Mouse (Mus musculus) testis, adult 2 months (tissue): ENCODE data around the gene Hexim2. TPM values are rescaled to one million over a fixed set of nuclear protein-coding genes. Genes with fewer than 3 reads are reported as not detected.
A peak's percentile ranks its signal among the peaks of the same experiment; 100 is the strongest.

Experiments used
- H3K27ac ChIP-seq: fragments of 200-500 bp; 2 replicates; pipeline ENCODE4 v1.5.1; 2012; ENCODE audit warnings: low read depth, low read length; ENCODE audit not compliant: control insufficient read depth, insufficient read depth
- H3K27me3 ChIP-seq: fragments of 200-500 bp; 2 replicates; pipeline ENCODE4 v1.6.1; 2012; ENCODE audit warnings: mild to moderate bottlenecking, low read length, moderate library complexity; ENCODE audit not compliant: control insufficient read depth, insufficient read depth
- H3K36me3 ChIP-seq: fragments of 200-500 bp; 2 replicates; pipeline ENCODE4 v1.6.1; 2012; ENCODE audit warnings: mild to moderate bottlenecking, low read length; ENCODE audit not compliant: control insufficient read depth, insufficient read depth
- H3K4me1 ChIP-seq: fragments of 200-500 bp; 2 replicates; pipeline ENCODE4 v1.6.1; 2012; ENCODE audit warnings: low read length; ENCODE audit not compliant: control insufficient read depth, insufficient read depth
- H3K4me3 ChIP-seq: fragments of 200-500 bp; 2 replicates; pipeline ENCODE4 v1.5.1; 2012; ENCODE audit warnings: low read depth, mild to moderate bottlenecking, low read length, moderate library complexity, mixed read lengths; ENCODE audit not compliant: control insufficient read depth
- CTCF ChIP-seq: fragments of 200-500 bp; IDR thresholded peaks from 2 replicates; pipeline ENCODE4 v1.5.1; 2012; ENCODE audit warnings: low read depth, mild to moderate bottlenecking, inconsistent platforms, low read length, moderate library complexity; ENCODE audit not compliant: control insufficient read depth, insufficient read depth, insufficient replicate concordance
- POLR2A ChIP-seq: fragments of 200-500 bp; IDR thresholded peaks from 2 replicates; pipeline ENCODE4 v1.6.1; 2012; ENCODE audit warnings: low read depth, mild to moderate bottlenecking, inconsistent platforms, low read length, moderate library complexity; ENCODE audit not compliant: control insufficient read depth
- polyA plus RNA-seq: library from polyadenylated mRNA; depleted of rRNA; stranded (reverse); fragments of >200 nt; gene quantifications from 2 replicates; pipeline ENCODE4 v1.2.3, GENCODE M21; 2012

The Hexim2 gene
- polyA plus RNA-seq, 1 experiment, result 38.8 TPM

DNA sequence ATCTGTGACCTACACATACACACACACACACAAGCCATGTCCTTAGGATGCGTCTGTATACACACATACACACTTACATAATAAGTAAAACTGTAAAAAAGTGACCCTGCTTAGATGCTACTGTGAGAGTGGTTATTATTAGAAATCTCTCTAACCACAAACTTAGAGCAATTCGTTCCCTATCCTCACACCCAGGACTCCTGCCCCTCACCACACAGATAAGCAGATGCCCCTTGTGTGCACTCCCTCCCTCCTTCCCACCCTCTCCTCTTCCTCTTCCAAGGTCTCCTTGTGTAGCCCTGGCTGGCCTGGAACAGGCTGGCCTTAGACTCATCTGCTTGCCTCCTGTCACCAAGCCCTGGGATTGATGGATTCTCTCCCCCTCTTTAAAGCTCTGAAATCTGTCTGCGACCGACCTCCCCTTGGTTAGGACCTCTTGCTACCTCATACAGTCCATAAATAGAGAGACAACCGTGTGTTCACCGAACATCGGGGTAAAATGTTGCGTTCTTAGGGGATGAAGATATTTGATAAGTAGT is 3.9 kb downstream of the Hexim2 start:
- Histone ChIP-seq H3K27ac (no peak overlapping the region), H3K36me3 (no peaks in the 10 kb centered on the region), H3K27me3 (no peaks in the 10 kb centered on the region), H3K4me3 (no peak overlapping the region), H3K4me1 (peaks cover 6% of the 10 kb centered on the region)
- no peak for TF ChIP-seq POLR2A
- no peak for TF ChIP-seq CTCF

DNA sequence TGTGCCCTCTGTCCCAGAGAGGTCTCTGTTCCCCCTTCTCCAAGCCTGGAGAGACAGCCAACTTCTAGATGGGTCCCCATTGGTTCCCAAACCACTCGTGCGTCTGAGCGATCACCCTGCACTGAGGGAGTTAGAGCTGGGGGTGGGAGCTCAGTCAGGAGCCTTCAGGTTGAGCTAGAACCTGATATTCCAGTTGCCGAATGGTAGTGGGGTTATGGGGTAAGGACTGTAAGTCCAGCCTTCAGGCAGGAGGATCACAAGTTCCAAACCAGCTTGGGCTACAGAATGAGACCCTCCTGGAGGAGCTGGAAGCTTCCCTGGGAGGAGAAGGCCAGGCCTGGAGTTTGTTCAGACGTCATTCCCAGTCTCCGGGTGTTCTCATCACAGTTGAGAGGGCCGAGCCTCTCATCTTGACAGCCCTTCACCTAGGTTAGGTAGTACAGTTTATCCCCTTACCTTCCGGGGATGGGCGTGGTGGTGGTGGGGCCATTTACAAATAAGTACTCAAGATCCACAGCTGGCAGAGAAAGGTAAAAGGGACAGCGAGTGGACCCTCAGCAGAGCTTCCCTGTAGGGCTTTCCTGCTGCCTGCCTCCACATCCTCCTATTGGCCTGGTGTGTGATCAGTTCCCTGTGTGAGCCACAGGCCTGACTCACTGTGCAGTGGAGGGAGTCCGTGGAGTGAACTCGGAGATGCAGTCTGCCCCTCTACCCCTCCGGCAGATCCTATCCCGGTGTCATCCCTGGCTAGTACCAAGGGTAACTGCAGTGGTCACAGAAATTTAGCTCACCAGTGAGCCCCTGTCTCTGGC is 7.9 kb downstream of the Hexim2 start:
- Histone ChIP-seq H3K4me3 (no peak overlapping the region), H3K4me1 (peaks cover 15% of the 10 kb centered on the region), H3K27ac (no peak overlapping the region), H3K36me3 (no peaks in the 10 kb centered on the region), H3K27me3 (no peaks in the 10 kb centered on the region)
- TF ChIP-seq CTCF (no peak), POLR2A (no peak)

DNA sequence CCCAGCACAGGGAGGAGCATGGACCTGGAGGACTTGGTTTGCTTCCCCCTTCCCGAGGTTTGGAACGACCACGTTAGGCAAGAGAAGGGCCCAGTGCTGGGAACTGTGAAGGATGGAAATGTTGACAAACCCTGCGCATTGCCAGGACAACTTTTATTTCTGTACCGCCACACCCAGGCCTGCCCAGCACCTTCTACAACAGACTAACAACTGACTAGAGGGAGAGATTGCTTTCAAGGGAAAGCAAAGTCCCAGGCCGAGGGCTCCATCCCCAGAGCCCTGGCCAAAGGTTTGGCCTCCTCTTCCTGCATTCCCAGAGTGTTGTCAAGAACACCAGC is 8.5 kb downstream of the Hexim2 start:
- Histone ChIP-seq H3K27ac (peak overlapping the region; percentile 1; the same call in 1 of the 2 replicates), H3K4me3 (no peak overlapping the region), H3K36me3 (no peaks in the 10 kb centered on the region), H3K27me3 (no peaks in the 10 kb centered on the region), H3K4me1 (peaks cover 15% of the 10 kb centered on the region)
- TF ChIP-seq CTCF (no peak), POLR2A (no peak)

DNA sequence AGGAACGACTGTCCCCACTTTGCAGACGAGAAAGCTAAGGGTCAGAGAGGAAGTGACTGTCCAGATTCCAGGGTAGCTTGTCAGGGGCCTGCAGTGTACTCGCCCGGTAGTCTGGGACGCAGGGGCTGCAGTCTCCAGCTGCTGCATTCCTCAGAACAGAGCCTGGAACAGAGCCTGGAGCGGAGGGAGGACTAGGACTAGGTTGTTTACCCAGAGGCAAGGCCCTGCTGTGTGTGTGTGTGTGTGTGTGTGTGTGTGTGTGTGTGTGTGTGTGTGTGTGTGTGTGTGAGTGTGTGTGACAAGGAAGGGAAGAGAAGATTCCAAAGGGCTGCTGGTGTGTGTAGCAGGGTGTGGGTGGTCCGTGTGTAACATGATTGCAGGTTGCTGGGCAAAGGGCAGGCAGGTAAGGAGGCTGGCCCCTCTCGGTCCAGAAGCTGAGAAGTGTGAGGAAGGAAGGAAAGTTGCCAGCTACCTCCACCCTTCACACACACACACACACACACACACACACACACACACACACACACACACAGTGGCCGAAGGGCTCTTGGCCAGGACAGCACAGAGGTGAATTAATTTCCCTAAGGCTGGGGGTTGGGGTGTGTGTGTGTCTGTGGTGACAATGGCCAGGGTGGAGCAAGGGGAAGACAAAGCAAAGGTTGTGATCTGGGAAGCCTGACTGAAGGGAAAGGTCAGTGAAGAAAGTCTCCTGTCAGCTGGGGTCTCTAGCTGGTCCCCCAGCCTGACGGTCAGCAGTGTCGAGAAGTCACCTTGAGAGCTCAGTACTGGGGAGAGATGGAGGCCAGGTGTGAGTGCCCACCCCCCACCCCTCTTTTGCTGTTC is 9.1 kb downstream of the Hexim2 start:
- no peak overlapping the region for H3K4me3 ChIP-seq
- H3K4me1 ChIP-seq, result peaks cover 15% of the 10 kb centered on the region
- no peaks in the 10 kb centered on the region for H3K36me3 ChIP-seq
- TF ChIP-seq POLR2A (no peak), CTCF (no peak)
- H3K27ac ChIP-seq, result peak overlapping the region; percentile 50
- H3K27me3 ChIP-seq, result no peaks in the 10 kb centered on the region

DNA sequence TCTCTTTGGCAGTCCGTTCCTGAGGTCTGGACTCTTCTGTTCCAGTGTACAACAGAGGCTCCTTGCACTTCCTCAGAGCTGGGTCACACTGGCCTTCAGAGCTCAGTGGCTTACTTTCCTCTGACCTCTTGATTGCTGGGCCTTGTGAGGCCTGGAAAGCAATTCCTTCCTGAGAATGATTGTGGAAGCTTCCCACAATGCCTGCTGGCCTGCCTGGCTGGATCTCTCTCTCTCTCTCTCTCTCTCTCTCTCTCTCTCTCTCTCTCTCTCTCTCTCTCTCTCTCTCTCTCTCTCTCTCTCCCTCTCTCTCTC is 9.7 kb downstream of the Hexim2 start:
- Histone ChIP-seq H3K4me1 (peaks cover 15% of the 10 kb centered on the region), H3K27ac (peak overlapping the region; percentile 54), H3K4me3 (no peak overlapping the region), H3K27me3 (no peaks in the 10 kb centered on the region), H3K36me3 (no peaks in the 10 kb centered on the region)
- TF ChIP-seq POLR2A (no peak), CTCF (no peak)

DNA sequence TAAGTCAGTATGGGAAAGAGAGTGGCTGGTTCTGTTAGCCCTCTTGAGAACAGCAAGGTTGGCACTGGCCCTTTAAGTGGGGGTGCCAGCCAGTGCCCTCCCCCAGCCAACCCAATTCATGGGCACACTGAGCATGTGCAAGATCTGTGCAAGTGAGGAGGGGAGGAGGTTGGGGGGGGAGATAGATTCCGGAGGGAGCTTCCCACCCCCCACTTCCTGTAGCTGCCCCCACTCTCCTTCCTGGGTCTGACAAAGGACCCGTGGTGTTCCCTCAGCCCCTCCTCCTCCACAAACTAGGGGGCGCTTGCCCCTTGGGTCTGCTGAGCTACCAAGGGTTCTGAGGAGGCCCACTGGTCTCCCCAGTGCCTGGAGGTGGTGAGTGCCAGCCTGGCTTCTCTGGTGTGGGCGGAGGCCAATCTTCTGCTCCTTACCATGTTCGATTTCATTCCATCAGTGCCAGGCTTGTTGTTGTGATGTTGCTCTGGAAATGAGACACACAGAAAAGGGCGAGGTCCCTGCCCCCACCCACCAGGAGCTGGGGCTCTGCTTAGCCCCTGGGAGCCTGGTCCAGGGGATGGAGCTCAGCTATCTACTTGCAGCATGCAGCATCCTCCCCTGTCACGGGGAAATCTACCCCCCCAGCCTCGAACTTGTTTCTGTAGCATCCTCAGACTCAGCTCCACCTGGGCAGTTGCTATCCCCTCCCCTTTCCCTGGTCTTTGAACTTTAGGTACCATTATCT is 10.4 kb downstream of the Hexim2 start:
- Histone ChIP-seq H3K4me3 (no peak overlapping the region), H3K27ac (peak overlapping the region; percentile 54)

More for the DNA sequence above, 10.4 kb downstream of the Hexim2 start:
- H3K4me1 ChIP-seq, result peaks cover 15% of the 10 kb centered on the region
- H3K36me3 ChIP-seq, result no peaks in the 10 kb centered on the region
- no peaks in the 10 kb centered on the region for H3K27me3 ChIP-seq
- no peak for TF ChIP-seq CTCF
- TF ChIP-seq POLR2A, result no peak
